Mouse (Mus musculus) intestine, postnatal 0 days (tissue): ENCODE data around the gene Cacul1. TPM values are rescaled to one million over a fixed set of nuclear protein-coding genes. Genes with fewer than 3 reads are reported as not detected.
A peak's percentile ranks its signal among the peaks of the same experiment; 100 is the strongest.
"Not testable (repeated sequence)": the region's sequence is repeated elsewhere in the genome, so short reads cannot be mapped to it uniquely, and the experiment has no call there.

Source experiments
- ATAC-seq: fragments of 200-750 bp; cut with Nextera tagmentation; 2 replicates; pipeline ENCODE4 v1.8.0; 2017; ENCODE audit warnings: mild to moderate bottlenecking, moderate TSS enrichment, moderate library complexity
- H3K27ac ChIP-seq: fragments of 300-500 bp; sonication (generic); 2 replicates; pipeline ENCODE4 v1.5.1; 2014; ENCODE audit warnings: mild to moderate bottlenecking, low read depth, low read length, moderate library complexity
- H3K27me3 ChIP-seq: fragments of 300-500 bp; sonication (generic); replicated peaks from 2 replicates; pipeline ENCODE4 v1.6.1; 2014; ENCODE audit warnings: low read length, mixed read lengths; ENCODE audit not compliant: control insufficient read depth, insufficient read depth
- H3K36me3 ChIP-seq: fragments of 300-500 bp; sonication (generic); 2 replicates; pipeline ENCODE4 v1.6.1; 2014; ENCODE audit warnings: mild to moderate bottlenecking, moderate library complexity; ENCODE audit not compliant: control insufficient read depth, insufficient read depth
- H3K4me1 ChIP-seq: fragments of 300-500 bp; sonication (generic); replicated peaks from 2 replicates; pipeline ENCODE4 v1.6.1; 2014; ENCODE audit warnings: antibody characterized with exemption, low read length, mixed read lengths; ENCODE audit not compliant: control insufficient read depth, insufficient read depth
- H3K4me2 ChIP-seq: fragments of 300-500 bp; sonication (generic); replicated peaks from 2 replicates; pipeline ENCODE4 v1.6.1; 2014; ENCODE audit warnings: low read depth, mild to moderate bottlenecking, moderate library complexity
- H3K4me3 ChIP-seq: fragments of 300-500 bp; sonication (generic); 2 replicates; pipeline ENCODE4 v1.5.1; 2014; ENCODE audit warnings: low read depth, low read length
- H3K9ac ChIP-seq: fragments of 300-500 bp; sonication (generic); 2 replicates; pipeline ENCODE4 v1.6.1; 2014; ENCODE audit warnings: mild to moderate bottlenecking, low read depth, low read length
- H3K9me3 ChIP-seq: fragments of 300-500 bp; sonication (generic); 2 replicates; pipeline ENCODE4 v1.6.1; 2016; ENCODE audit warnings: mixed run types; ENCODE audit not compliant: control insufficient read depth
- CTCF ChIP-seq: sonication (generic); IDR thresholded peaks from 2 replicates; pipeline ENCODE4 v1.5.1; 2016; ENCODE audit warnings: low read depth, mild to moderate bottlenecking, control low read depth, antibody characterized with exemption, moderate library complexity
- WGBS: fragments of 180-500 bp; shearing (Covaris S2); extraction: QIAGEN DNeasy Blood & Tissue Kit; methylation state at CpG from one replicate; pipeline ENCODE4 v1.1.7; 2014; 5-methylcytosine and 5-hydroxymethylcytosine counted together
- polyA plus RNA-seq: library from polyadenylated mRNA; unstranded; fragments of >200 nt; fragmentation: Nextera tagmentation; extraction: Ambion mirVana; gene quantifications from 2 replicates; pipeline ENCODE4 v1.2.1, GENCODE M21; 2015

Gene Cacul1
- polyA plus RNA-seq, 1 experiment from 2014 or later = 11.8 TPM

- no peaks in the 10 kb centered on the region for H3K4me1 ChIP-seq
- H3K9me3 ChIP-seq = no peaks in the 10 kb centered on the region
- H3K27ac ChIP-seq = no peak overlapping the region
- H3K9ac ChIP-seq = no peak overlapping the region
- H3K4me3 ChIP-seq = no peak overlapping the region
- H3K27me3 ChIP-seq = no peaks in the 10 kb centered on the region
- no peak overlapping the region for H3K4me2 ChIP-seq
- no peak for ATAC-seq
- whole genome bisulfite sequencing = 78% methylated on average over 3 of the region's 3 CpGs
- TF ChIP-seq CTCF = no peak
- no peaks in the 10 kb centered on the region for H3K36me3 ChIP-seq
Observed at GRCm38 (mm10) chr19:60603586-60603985, 22.8 kb upstream of the Cacul1 start.

GRCm38 (mm10) chr19:60602066-60602465 is 21.2 kb upstream of the Cacul1 start:
- not testable (repeated sequence) for H3K9ac ChIP-seq, H3K4me3 ChIP-seq, H3K9me3 ChIP-seq, H3K4me2 ChIP-seq, ATAC-seq, H3K27ac ChIP-seq, H3K36me3 ChIP-seq, H3K27me3 ChIP-seq, H3K4me1 ChIP-seq
- WGBS = 95% methylated on average over 1 of the region's 1 CpGs

- 89% methylated on average over 8 of the region's 8 CpGs for WGBS
Observed at GRCm38 (mm10) chr19:60598025-60598697, 17.3 kb upstream of the Cacul1 start.

GRCm38 (mm10) chr19:60589646-60590045 is 8.8 kb upstream of the Cacul1 start:
- 94% methylated on average over 2 of the region's 2 CpGs for WGBS

More at GRCm38 (mm10) chr19:60598025-60598697, 17.3 kb upstream of the Cacul1 start:
- no peaks in the 10 kb centered on the region for H3K36me3 ChIP-seq
- no peak overlapping the region for H3K27ac ChIP-seq
- no peaks in the 10 kb centered on the region for H3K4me1 ChIP-seq
- H3K27me3 ChIP-seq = no peaks in the 10 kb centered on the region
- TF ChIP-seq CTCF = no peak
- H3K4me2 ChIP-seq = no peak overlapping the region
- no peak overlapping the region for H3K4me3 ChIP-seq
- no peak overlapping the region for H3K9ac ChIP-seq
- H3K9me3 ChIP-seq = no peaks in the 10 kb centered on the region
- no peak for ATAC-seq

GRCm38 (mm10) chr19:60586652-60587051 is 5.8 kb upstream of the Cacul1 start:
- Histone ChIP-seq H3K4me2 (no peak overlapping the region), H3K9me3 (no peaks in the 10 kb centered on the region), H3K27me3 (no peaks in the 10 kb centered on the region), H3K36me3 (no peaks in the 10 kb centered on the region), H3K27ac (no peak overlapping the region), H3K4me1 (no peaks in the 10 kb centered on the region), H3K9ac (no peak overlapping the region), H3K4me3 (no peak overlapping the region)
- ATAC-seq = no peak
- peak; percentile 30; the same call in 1 of the 2 replicates for TF ChIP-seq CTCF
- 68% methylated on average over 5 of the region's 5 CpGs for WGBS

More at GRCm38 (mm10) chr19:60589646-60590045, 8.8 kb upstream of the Cacul1 start:
- no peak overlapping the region for H3K4me2 ChIP-seq
- no peak overlapping the region for H3K9ac ChIP-seq
- H3K27me3 ChIP-seq = no peaks in the 10 kb centered on the region
- H3K36me3 ChIP-seq = no peaks in the 10 kb centered on the region
- no peak overlapping the region for H3K27ac ChIP-seq
- no peaks in the 10 kb centered on the region for H3K9me3 ChIP-seq
- no peak overlapping the region for H3K4me3 ChIP-seq
- no peak for TF ChIP-seq CTCF
- no peak for ATAC-seq
- H3K4me1 ChIP-seq = no peaks in the 10 kb centered on the region

- no peak overlapping the region for H3K9ac ChIP-seq
- no peaks in the 10 kb centered on the region for H3K27me3 ChIP-seq
- 94% methylated on average over 2 of the region's 2 CpGs for WGBS
- H3K9me3 ChIP-seq = no peaks in the 10 kb centered on the region
- H3K27ac ChIP-seq = no peak overlapping the region
- no peak overlapping the region for H3K4me2 ChIP-seq
- no peaks in the 10 kb centered on the region for H3K4me1 ChIP-seq
- H3K36me3 ChIP-seq = no peaks in the 10 kb centered on the region
- no peak for ATAC-seq
- no peak overlapping the region for H3K4me3 ChIP-seq
- no peak for TF ChIP-seq CTCF
Observed at GRCm38 (mm10) chr19:60583201-60583600, 2.4 kb upstream of the Cacul1 start.
